Mouse (Mus musculus) spleen, adult 2 months (tissue): ENCODE data around the gene Dock7.

Experiments
- CTCF ChIP-seq: fragments of 200-500 bp; IDR thresholded peaks from 2 replicates; pipeline ENCODE4 v1.5.1; 2011; ENCODE audit warnings: mild to moderate bottlenecking, inconsistent platforms; ENCODE audit not compliant: insufficient read depth, insufficient read length, insufficient replicate concordance; ENCODE audit errors: extremely low read depth
- POLR2A ChIP-seq: fragments of 200-500 bp; IDR thresholded peaks from 2 replicates; pipeline ENCODE4 v1.6.1; 2011; ENCODE audit warnings: low read depth, low read length, inconsistent platforms

DNA sequence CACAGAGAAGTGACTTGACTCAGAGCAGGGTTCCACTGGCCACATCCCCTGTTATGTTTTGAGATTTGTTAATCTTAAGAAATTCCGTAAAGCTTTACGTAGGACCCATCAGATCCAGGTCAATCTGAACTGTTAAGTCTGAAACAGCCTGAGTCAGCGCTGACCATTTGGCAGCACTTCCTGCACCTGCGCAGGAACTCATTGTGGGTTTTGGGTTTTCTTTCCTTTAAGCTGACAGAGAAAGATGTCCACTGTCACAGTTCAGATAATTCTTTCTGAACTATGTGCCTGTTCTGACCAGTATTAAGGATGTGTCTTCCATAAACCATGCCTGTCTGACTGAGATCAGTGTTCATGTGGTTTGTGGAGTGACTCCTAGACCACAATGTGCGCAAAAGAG, 48.2 kb upstream of the Dock7 start:
- TF ChIP-seq CTCF (no peak), POLR2A (no peak)
